Mouse (Mus musculus): ENCODE measurements around the gene Csrnp1. TPM values are rescaled to one million over a fixed set of nuclear protein-coding genes. Genes with fewer than 3 reads are reported as not detected.

Gene Csrnp1
- total and polyA plus RNA-seq, 3 experiments: 21.1 to 28.7 (median 21.6) TPM

DNA sequence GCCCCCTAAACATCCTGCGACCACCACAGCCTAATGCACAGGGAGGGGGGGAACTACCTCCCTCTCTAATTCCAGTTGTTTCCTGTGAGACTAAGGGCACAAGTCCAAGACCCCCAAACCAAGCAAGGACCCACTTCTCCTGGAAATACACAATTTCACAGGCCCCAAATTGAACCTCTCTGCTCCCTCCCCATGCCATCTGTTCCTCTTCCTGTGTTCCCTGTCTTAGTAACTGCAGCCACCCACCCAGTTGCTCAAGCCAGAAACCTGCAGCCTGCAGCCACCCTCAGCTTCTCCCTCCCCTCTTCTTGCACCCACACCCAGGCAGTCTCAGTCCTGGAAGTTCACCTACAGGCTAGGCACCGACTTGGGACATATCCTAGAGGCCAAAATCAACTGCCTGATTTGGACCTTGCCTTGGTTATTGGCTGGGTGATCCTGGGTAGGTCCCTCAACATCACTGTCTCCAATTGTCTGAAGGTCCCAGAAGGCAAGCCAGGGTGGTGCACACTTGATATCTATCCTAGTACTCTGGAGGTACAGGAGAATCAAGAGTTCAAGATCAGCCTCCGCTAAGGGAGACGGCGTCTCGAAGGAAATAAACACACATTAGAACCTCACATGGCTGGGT is 5.5 kb downstream of the Csrnp1 start:
- Histone ChIP-seq H3K36me3 (ENCODE audit: control insufficient read depth, insufficient read depth, low read length) (peaks cover 3% of the 10 kb centered on the region; the same call in 1 of the 2 replicates), H3K4me3 (no peak overlapping the region), H3K9ac (ENCODE audit: low read depth, low read length) (no peak overlapping the region), H3K79me2 (replicated peaks; ENCODE audit: control insufficient read depth, insufficient read depth, low read length) (0 out of 2 replicates have a peak, but pooled peaks cover 2% of the 10 kb centered on the region), H3K27me3 (ENCODE audit: control insufficient read depth, insufficient read depth, low read length) (no peaks in the 10 kb centered on the region), H3K27ac (peak overlapping the region; percentile 13), H3K4me1 (ENCODE audit: control insufficient read depth, insufficient read depth, low read length) (peaks cover 43% of the 10 kb centered on the region)
- WGBS: 65% methylated on average over 6 of the region's 6 CpGs
- TF ChIP-seq CTCF (IDR thresholded peaks at IDR 0.05) (no peak), POLR2A (IDR thresholded peaks at IDR 0.05; ENCODE audit: insufficient read depth, low read depth, low read length) (no peak), EP300 (IDR thresholded peaks at IDR 0.05; ENCODE audit: insufficient read depth, low read depth, low read length) (no peak)
- no peak for DNase-seq
- intact Hi-C loops (cut with DNase I): no loop called here

- H3K36me3 ChIP-seq (ENCODE audit: control insufficient read depth, insufficient read depth, low read length): peaks cover 3% of the 10 kb centered on the region; the same call in 1 of the 2 replicates
Observed at GRCm38 (mm10) chr9:119978151-119978810, 6.2 kb downstream of the Csrnp1 start.

DNA sequence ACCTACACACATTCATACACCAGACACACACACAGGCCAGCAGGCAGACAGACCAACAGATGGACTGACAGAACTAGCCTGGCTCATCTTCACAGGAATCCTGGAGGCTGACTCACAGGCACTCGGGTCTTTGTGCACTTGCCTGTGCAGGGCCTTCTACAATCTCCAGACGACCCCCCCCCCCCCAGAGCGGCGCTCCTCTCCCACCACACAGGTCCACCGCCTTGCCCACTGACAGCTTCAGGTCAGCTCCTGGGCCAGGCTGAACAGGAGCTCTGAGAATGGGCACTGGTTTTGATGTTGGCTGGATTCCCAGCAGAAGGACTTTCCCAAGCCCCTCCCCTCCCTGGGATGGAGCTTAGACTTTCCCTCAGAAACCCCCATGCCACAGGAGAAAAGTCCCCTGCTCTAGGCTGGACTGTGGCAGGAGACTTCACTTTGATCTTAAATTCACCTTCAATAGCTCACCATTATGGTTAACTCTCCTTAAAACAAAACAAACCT is 6.8 kb downstream of the Csrnp1 start:
- Histone ChIP-seq H3K27ac (peak overlapping the region; percentile 20; the same call in 1 of the 2 replicates), H3K36me3 (ENCODE audit: control insufficient read depth, insufficient read depth, low read length) (peaks cover 3% of the 10 kb centered on the region; the same call in 1 of the 2 replicates), H3K4me3 (no peak overlapping the region), H3K4me1 (ENCODE audit: control insufficient read depth, insufficient read depth, low read length) (peaks cover 43% of the 10 kb centered on the region), H3K27me3 (ENCODE audit: control insufficient read depth, insufficient read depth, low read length) (no peaks in the 10 kb centered on the region), H3K9ac (ENCODE audit: low read depth, low read length) (no peak overlapping the region), H3K79me2 (replicated peaks; ENCODE audit: control insufficient read depth, insufficient read depth, low read length) (0 out of 2 replicates have a peak, but pooled peaks cover 2% of the 10 kb centered on the region)
- TF ChIP-seq EP300 (IDR thresholded peaks at IDR 0.05; ENCODE audit: insufficient read depth, low read depth, low read length) (no peak), POLR2A (IDR thresholded peaks at IDR 0.05; ENCODE audit: insufficient read depth, low read depth, low read length) (no peak), CTCF (IDR thresholded peaks at IDR 0.05) (no peak)
- WGBS: 8% methylated on average over 5 of the region's 5 CpGs
- DNase-seq: no peak
- intact Hi-C loops (cut with DNase I): no loop called here

More at GRCm38 (mm10) chr9:119978151-119978810, 6.2 kb downstream of the Csrnp1 start:
- Histone ChIP-seq H3K27ac (peak overlapping the region; percentile 20), H3K9ac (ENCODE audit: low read depth, low read length) (no peak overlapping the region), H3K79me2 (replicated peaks; ENCODE audit: control insufficient read depth, insufficient read depth, low read length) (0 out of 2 replicates have a peak, but pooled peaks cover 2% of the 10 kb centered on the region), H3K27me3 (ENCODE audit: control insufficient read depth, insufficient read depth, low read length) (no peaks in the 10 kb centered on the region), H3K4me3 (no peak overlapping the region), H3K4me1 (ENCODE audit: control insufficient read depth, insufficient read depth, low read length) (peaks cover 43% of the 10 kb centered on the region)
- peak in 1 of 2 experiments; percentile 55 for DNase-seq
- 41% methylated on average over 9 of the region's 9 CpGs for WGBS
- TF ChIP-seq EP300 (IDR thresholded peaks at IDR 0.05; ENCODE audit: insufficient read depth, low read depth, low read length): no peak
- intact Hi-C loops (cut with DNase I): no loop called here

GRCm38 (mm10) chr9:119976704-119977556 is 7.5 kb downstream of the Csrnp1 start:
- H3K27ac ChIP-seq: no peak overlapping the region; the same call in 1 of the 2 replicates
- H3K79me2 ChIP-seq (replicated peaks; ENCODE audit: control insufficient read depth, insufficient read depth, low read length): 0 out of 2 replicates have a peak, but pooled peaks cover 2% of the 10 kb centered on the region
- WGBS: 28% methylated on average over 17 of the region's 17 CpGs
- intact Hi-C loops (cut with DNase I): no loop called here
- peaks cover 5% of the 10 kb centered on the region for H3K36me3 ChIP-seq (ENCODE audit: control insufficient read depth, insufficient read depth, low read length)
- TF ChIP-seq POLR2A (IDR thresholded peaks at IDR 0.05; ENCODE audit: insufficient read depth, low read depth, low read length) (no peak), CTCF (IDR thresholded peaks at IDR 0.05) (no peak), EP300 (IDR thresholded peaks at IDR 0.05; ENCODE audit: insufficient read depth, low read depth, low read length) (no peak)
- H3K27me3 ChIP-seq (ENCODE audit: control insufficient read depth, insufficient read depth, low read length): no peaks in the 10 kb centered on the region
- no peak for DNase-seq
- peaks cover 42% of the 10 kb centered on the region for H3K4me1 ChIP-seq (ENCODE audit: control insufficient read depth, insufficient read depth, low read length)
- no peak overlapping the region for H3K4me3 ChIP-seq
- no peak overlapping the region for H3K9ac ChIP-seq (ENCODE audit: low read depth, low read length)

DNA sequence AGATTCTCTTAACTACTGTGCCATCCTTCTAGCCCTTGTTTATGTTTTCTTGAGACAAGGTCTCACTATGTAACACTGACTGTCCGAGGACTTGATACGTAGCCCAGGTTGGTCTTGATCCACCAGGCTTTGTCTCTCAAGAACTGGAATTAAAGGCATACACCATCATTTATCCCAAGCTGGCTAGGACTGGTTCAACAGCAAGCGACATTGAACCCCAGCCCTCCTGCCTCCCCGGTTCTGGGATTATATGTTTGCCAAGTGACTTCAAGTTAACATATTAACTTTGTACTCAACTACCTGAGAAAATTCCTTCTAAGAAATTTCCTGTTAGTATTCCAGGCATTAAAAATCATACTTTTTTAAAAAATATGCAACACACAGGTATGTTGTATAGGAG is 9.2 kb downstream of the Csrnp1 start:
- TF ChIP-seq CTCF (IDR thresholded peaks at IDR 0.05) (no peak), EP300 (IDR thresholded peaks at IDR 0.05; ENCODE audit: insufficient read depth, low read depth, low read length) (no peak), POLR2A (IDR thresholded peaks at IDR 0.05; ENCODE audit: insufficient read depth, low read depth, low read length) (no peak)
- Histone ChIP-seq H3K36me3 (ENCODE audit: control insufficient read depth, insufficient read depth, low read length) (peaks cover 4% of the 10 kb centered on the region), H3K9ac (ENCODE audit: low read depth, low read length) (no peak overlapping the region), H3K27ac (no peak overlapping the region), H3K79me2 (replicated peaks; ENCODE audit: control insufficient read depth, insufficient read depth, low read length) (0 out of 2 replicates have a peak, but pooled peaks cover 2% of the 10 kb centered on the region), H3K27me3 (ENCODE audit: control insufficient read depth, insufficient read depth, low read length) (no peaks in the 10 kb centered on the region), H3K4me1 (ENCODE audit: control insufficient read depth, insufficient read depth, low read length) (peaks cover 36% of the 10 kb centered on the region), H3K4me3 (no peak overlapping the region)
- WGBS: 96% methylated on average over 4 of the region's 4 CpGs
- DNase-seq: no peak
- intact Hi-C loops (cut with DNase I): no loop called here
